Mouse (Mus musculus) thymus, adult 2 months (tissue): ENCODE data around the gene Slpi. TPM values are rescaled to one million over a fixed set of nuclear protein-coding genes. Genes with fewer than 3 reads are reported as not detected.

ENCODE experiments used
- DNase-seq: peaks from one replicate; pipeline ENCODE4 v3.0.0; 2021
- H3K27ac ChIP-seq: fragments of 200-500 bp; 2 replicates; pipeline ENCODE4 v1.5.1; 2012; ENCODE audit warnings: low read length, control low read depth; ENCODE audit not compliant: control insufficient read depth, insufficient read depth
- H3K27me3 ChIP-seq: fragments of 200-500 bp; 2 replicates; pipeline ENCODE4 v1.6.1; 2012; ENCODE audit warnings: mild to moderate bottlenecking, low read length, moderate library complexity, mixed read lengths; ENCODE audit not compliant: control insufficient read depth, insufficient read depth
- H3K36me3 ChIP-seq: fragments of 200-500 bp; 2 replicates; pipeline ENCODE4 v1.6.1; 2012; ENCODE audit warnings: mild to moderate bottlenecking, low read length, moderate library complexity; ENCODE audit not compliant: control insufficient read depth, insufficient read depth
- H3K4me1 ChIP-seq: fragments of 200-500 bp; replicated peaks from 2 replicates; pipeline ENCODE4 v1.6.1; 2012; ENCODE audit warnings: low read length; ENCODE audit not compliant: control insufficient read depth, insufficient read depth
- H3K4me3 ChIP-seq: fragments of 200-500 bp; 2 replicates; pipeline ENCODE4 v1.5.1; 2012; ENCODE audit warnings: mild to moderate bottlenecking, low read length, control low read depth, moderate library complexity; ENCODE audit not compliant: control insufficient read depth, insufficient read depth
- CTCF ChIP-seq: fragments of 200-500 bp; IDR thresholded peaks from 2 replicates; pipeline ENCODE4 v1.5.1; 2012; ENCODE audit warnings: mild to moderate bottlenecking, control low read depth, low read length, moderate library complexity, borderline replicate concordance; ENCODE audit not compliant: control insufficient read depth, poor library complexity, insufficient read depth; ENCODE audit errors: extremely low read depth
- POLR2A ChIP-seq: fragments of 200-500 bp; IDR thresholded peaks from 2 replicates; pipeline ENCODE4 v1.6.1; 2012; ENCODE audit warnings: mild to moderate bottlenecking, low read length, control low read depth, moderate library complexity; ENCODE audit not compliant: control insufficient read depth, poor library complexity, insufficient read depth; ENCODE audit errors: extremely low read depth
- WGBS: fragments of 180-500 bp; shearing (Covaris S2); methylation state at CpG from one replicate; pipeline ENCODE4 v1.1.7; 2018; 5-methylcytosine and 5-hydroxymethylcytosine counted together
- polyA plus RNA-seq: library from polyadenylated mRNA; depleted of rRNA; stranded (reverse); fragments of >200 nt; gene quantifications from 2 replicates; pipeline ENCODE4 v1.2.3, GENCODE M21; 2012

Slpi gene
- polyA plus RNA-seq, 1 experiment = 7.5 TPM

DNA sequence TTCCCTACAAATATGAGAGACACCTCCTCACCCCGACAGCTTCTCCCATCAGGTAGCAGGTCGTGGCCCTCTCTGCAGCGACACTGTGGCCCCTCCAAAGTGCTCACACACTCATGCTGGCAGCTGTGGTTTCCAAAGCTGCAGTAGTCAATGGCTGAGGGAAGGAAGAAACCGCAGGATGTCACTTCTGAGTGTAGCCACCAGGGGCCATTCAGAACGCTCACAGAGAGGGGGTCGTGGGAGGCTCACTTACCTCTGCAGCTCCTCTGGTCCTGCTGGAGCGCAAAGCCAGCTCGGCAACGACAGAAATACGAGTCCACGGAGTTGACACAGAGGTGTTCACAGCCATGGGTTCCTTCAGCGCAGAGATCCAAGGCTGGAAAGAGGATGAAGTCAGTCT, 8.0 kb upstream of the Slpi start:
- WGBS = 68% methylated on average over 12 of the region's 12 CpGs
- H3K4me1 ChIP-seq = no peaks in the 10 kb centered on the region
- no peak for DNase-seq
- H3K27ac ChIP-seq = no peak overlapping the region
- no peaks in the 10 kb centered on the region for H3K36me3 ChIP-seq
- no peaks in the 10 kb centered on the region; the same call in 1 of the 2 replicates for H3K27me3 ChIP-seq
- no peak overlapping the region for H3K4me3 ChIP-seq
- TF ChIP-seq CTCF = no peak
- TF ChIP-seq POLR2A = no peak

- Histone ChIP-seq H3K4me3 (no peak overlapping the region), H3K4me1 (no peaks in the 10 kb centered on the region), H3K36me3 (no peaks in the 10 kb centered on the region), H3K27ac (no peak overlapping the region), H3K27me3 (no peaks in the 10 kb centered on the region; the same call in 1 of the 2 replicates)
- no peak for TF ChIP-seq POLR2A
- 77% methylated on average over 7 of the region's 7 CpGs for WGBS
- no peak for DNase-seq
Measured at GRCm38 (mm10) chr2:164396076-164396475, 7.2 kb upstream of the Slpi start.

GRCm38 (mm10) chr2:164393126-164393525, 4.2 kb upstream of the Slpi start:
- no peak for DNase-seq
- H3K4me1 ChIP-seq = peaks cover 7% of the 10 kb centered on the region
- no peaks in the 10 kb centered on the region; the same call in 1 of the 2 replicates for H3K27me3 ChIP-seq
- H3K4me3 ChIP-seq = no peak overlapping the region
- H3K27ac ChIP-seq = no peak overlapping the region
- H3K36me3 ChIP-seq = no peaks in the 10 kb centered on the region
- 79% methylated on average over 29 of the region's 29 CpGs for WGBS
- no peak for TF ChIP-seq CTCF
- no peak for TF ChIP-seq POLR2A

GRCm38 (mm10) chr2:164389499-164389898, 604 bp upstream of the Slpi start:
- peak; percentile 82 for DNase-seq
- no peaks in the 10 kb centered on the region for H3K36me3 ChIP-seq
- H3K4me3 ChIP-seq = peak overlapping the region; percentile 20; the same call in 1 of the 2 replicates
- H3K27ac ChIP-seq = no peak overlapping the region
- no peaks in the 10 kb centered on the region; the same call in 1 of the 2 replicates for H3K27me3 ChIP-seq
- 1% methylated on average over 30 of the region's 30 CpGs for WGBS
- TF ChIP-seq POLR2A (no peak), CTCF (peak; percentile 98)
- peaks cover 7% of the 10 kb centered on the region for H3K4me1 ChIP-seq

DNA sequence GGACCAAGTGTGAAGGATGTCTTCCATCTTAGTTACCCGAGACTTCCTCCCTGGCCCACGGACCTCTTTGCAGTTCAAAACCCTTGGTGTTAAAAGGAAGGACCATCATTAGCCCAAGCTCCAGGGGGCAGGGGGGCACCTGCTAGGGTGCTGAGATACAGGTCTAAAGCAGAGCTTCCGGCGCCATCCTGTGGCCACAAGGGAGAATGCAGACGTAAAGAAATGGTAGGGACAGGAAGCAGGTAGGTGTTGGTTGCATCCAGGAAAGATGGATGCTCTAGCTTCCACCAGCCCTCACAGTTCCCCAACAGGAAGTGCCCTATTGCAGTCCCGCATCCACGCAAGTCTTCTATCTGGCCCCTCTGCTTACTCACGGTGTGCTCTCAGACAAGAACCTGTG, 1.9 kb downstream of the Slpi start:
- H3K4me1 ChIP-seq = peaks cover 7% of the 10 kb centered on the region
- no peaks in the 10 kb centered on the region; the same call in 1 of the 2 replicates for H3K27me3 ChIP-seq
- 6% methylated on average over 8 of the region's 8 CpGs for WGBS
- H3K27ac ChIP-seq = no peak overlapping the region
- DNase-seq = peak; percentile 19
- H3K36me3 ChIP-seq = no peaks in the 10 kb centered on the region
- H3K4me3 ChIP-seq = no peak overlapping the region
- TF ChIP-seq POLR2A (no peak), CTCF (no peak)

DNA sequence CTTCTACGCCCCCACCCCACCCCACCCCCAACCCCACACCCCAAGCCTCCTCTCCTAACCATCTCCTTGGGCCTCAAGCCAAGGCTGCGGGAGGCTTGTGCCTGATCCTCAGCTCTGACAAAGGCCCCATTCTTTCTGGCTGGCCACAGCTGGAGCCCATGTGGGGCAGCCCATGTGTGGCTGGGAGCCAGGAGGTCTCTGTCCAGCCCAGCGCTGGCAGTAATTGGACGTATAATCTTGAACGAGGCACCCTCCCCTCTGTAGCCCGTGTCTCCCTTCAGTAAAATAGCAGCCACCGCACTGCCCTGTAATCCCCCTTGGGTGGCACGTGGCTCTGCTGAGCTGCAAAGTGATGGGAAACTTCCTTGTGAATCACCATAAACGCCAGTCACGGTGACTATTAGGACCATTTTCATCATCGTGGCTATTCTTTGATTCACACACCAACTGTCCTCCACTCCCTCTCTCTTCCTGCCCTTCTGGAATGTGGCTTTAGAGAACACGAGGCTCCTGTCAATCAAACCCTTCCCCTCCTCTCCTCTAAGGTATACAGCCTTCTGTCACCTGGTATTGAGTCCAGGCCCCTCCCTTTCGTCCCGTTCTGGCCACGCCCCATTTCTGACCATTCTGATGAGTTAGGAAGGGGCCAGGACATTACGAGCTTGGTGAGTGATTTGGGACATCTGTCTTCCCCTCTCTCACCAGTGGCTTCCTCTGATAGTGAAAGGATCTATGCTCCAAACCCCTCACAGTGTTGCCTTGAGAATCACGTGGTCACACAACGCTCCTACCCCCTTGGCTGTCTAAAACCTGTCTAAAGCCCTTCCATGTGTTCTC, 2.8 kb downstream of the Slpi start:
- no peak for TF ChIP-seq CTCF
- no peak for TF ChIP-seq POLR2A
- Histone ChIP-seq H3K4me3 (no peak overlapping the region), H3K4me1 (peaks cover 7% of the 10 kb centered on the region), H3K27me3 (no peaks in the 10 kb centered on the region; the same call in 1 of the 2 replicates), H3K27ac (no peak overlapping the region), H3K36me3 (no peaks in the 10 kb centered on the region)
- WGBS = 27% methylated on average over 18 of the region's 18 CpGs
- DNase-seq = no peak

- WGBS = 67% methylated on average over 11 of the region's 11 CpGs
- no peaks in the 10 kb centered on the region for H3K4me1 ChIP-seq
- H3K4me3 ChIP-seq = no peak overlapping the region
- H3K27ac ChIP-seq = no peak overlapping the region
- H3K27me3 ChIP-seq = no peaks in the 10 kb centered on the region; the same call in 1 of the 2 replicates
- no peaks in the 10 kb centered on the region for H3K36me3 ChIP-seq
- no peak for TF ChIP-seq CTCF
- TF ChIP-seq POLR2A = no peak
- DNase-seq = no peak
Measured at GRCm38 (mm10) chr2:164383656-164384399, 5.1 kb downstream of the Slpi start.
